Mouse (Mus musculus) lung, adult 2 months (tissue): ENCODE results near the gene Slc45a2.

Source experiments
- CTCF ChIP-seq: fragments of 200-500 bp; IDR thresholded peaks from 2 replicates; pipeline ENCODE4 v1.5.1; 2011; ENCODE audit warnings: mild to moderate bottlenecking, low read length, control low read depth; ENCODE audit not compliant: insufficient read depth
- POLR2A ChIP-seq: fragments of 200-500 bp; IDR thresholded peaks from 2 replicates; pipeline ENCODE4 v1.6.1; 2011; ENCODE audit warnings: low read depth, mild to moderate bottlenecking, control low read depth, low read length, borderline replicate concordance; ENCODE audit errors: extremely low read depth

DNA sequence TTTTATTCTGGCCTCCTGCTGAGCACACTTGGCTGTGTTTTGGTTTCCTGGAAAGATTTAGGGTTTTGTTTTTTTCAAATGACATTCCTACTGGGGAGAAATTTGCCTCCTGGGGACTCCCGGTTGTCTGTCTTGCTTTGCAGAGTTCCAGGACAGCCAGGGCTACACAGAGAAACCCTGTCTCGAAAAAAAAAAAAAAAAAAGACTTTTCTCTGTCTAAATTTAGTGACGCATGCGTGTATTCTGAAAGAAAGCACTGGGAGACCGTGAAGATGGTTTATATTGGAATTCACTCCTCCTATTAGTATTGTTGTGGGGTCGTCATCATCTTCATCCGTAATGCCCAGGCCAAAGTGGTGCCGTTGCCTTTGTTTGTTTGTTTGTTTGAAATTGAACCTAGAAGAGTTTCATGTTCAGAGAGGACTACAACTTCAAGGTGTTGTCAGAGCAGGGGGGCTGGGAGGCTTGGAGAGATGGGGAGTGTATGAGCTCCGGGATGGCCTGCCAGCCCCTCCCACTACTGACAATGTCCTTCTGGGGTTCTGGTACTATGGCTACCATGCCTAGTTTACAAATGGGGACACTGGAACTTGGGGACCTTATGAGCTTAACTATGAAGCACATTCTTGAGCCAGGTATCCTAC lies 65.1 kb downstream of the Slc45a2 start:
- TF ChIP-seq CTCF (no peak), POLR2A (no peak)
